Mouse (Mus musculus): Measurements from ENCODE around the gene Pank3. TPM values are rescaled to one million over a fixed set of nuclear protein-coding genes. Genes with fewer than 3 reads are reported as not detected.
"Not testable (repeated sequence)": the region's sequence is repeated elsewhere in the genome, so short reads cannot be mapped to it uniquely, and the experiment has no call there.

Pank3 gene
- polyA plus RNA-seq, 1 experiment from 2014 or later = 16.6 TPM

GRCm38 (mm10) chr11:35792800-35793199, 23.5 kb downstream of the Pank3 start:
- not testable (repeated sequence) for H3K27ac ChIP-seq (ENCODE audit: low read depth, low read length); H3K4me2 ChIP-seq (ENCODE audit: low read length); ATAC-seq; H3K36me3 ChIP-seq (ENCODE audit: control insufficient read depth, insufficient read depth, low read length); H3K4me1 ChIP-seq (ENCODE audit: control insufficient read depth, insufficient read depth, low read depth, low read length); H3K9ac ChIP-seq (ENCODE audit: low read depth, low read length); H3K27me3 ChIP-seq (replicated peaks; ENCODE audit: control insufficient read depth, insufficient read depth, low read length); H3K4me3 ChIP-seq (ENCODE audit: low read length); H3K9me3 ChIP-seq (ENCODE audit: control insufficient read depth, low read length)
- 87% methylated on average over 5 of the region's 5 CpGs for WGBS

GRCm38 (mm10) chr11:35797751-35798494, 28.6 kb downstream of the Pank3 start:
- H3K4me1 ChIP-seq (ENCODE audit: control insufficient read depth, insufficient read depth, low read depth, low read length) = peaks cover 11% of the 10 kb centered on the region
- H3K27me3 ChIP-seq (replicated peaks; ENCODE audit: control insufficient read depth, insufficient read depth, low read length) = peaks cover 4% of the 10 kb centered on the region
- H3K27ac ChIP-seq (ENCODE audit: low read depth, low read length) = peak overlapping the region; percentile 91
- no peaks in the 10 kb centered on the region for H3K36me3 ChIP-seq (ENCODE audit: control insufficient read depth, insufficient read depth, low read length)
- peak overlapping the region; percentile 54 for H3K4me2 ChIP-seq (ENCODE audit: low read length)
- H3K9me3 ChIP-seq (ENCODE audit: control insufficient read depth, low read length) = no peaks in the 10 kb centered on the region
- peak; percentile 77 for ATAC-seq
- peak overlapping the region; percentile 76 for H3K4me3 ChIP-seq (ENCODE audit: low read length)
- H3K9ac ChIP-seq (ENCODE audit: low read depth, low read length) = peak overlapping the region; percentile 83
- WGBS = 1% methylated on average over 72 of the region's 86 CpGs

- Histone ChIP-seq H3K36me3 (ENCODE audit: control insufficient read depth, insufficient read depth, low read length) (no peaks in the 10 kb centered on the region), H3K4me3 (ENCODE audit: low read length) (peak overlapping the region; percentile 76), H3K9ac (ENCODE audit: low read depth, low read length) (peak overlapping the region; percentile 83), H3K4me2 (ENCODE audit: low read length) (peak overlapping the region; percentile 54), H3K27ac (ENCODE audit: low read depth, low read length) (peak overlapping the region; percentile 91), H3K27me3 (replicated peaks; ENCODE audit: control insufficient read depth, insufficient read depth, low read length) (peaks cover 4% of the 10 kb centered on the region), H3K9me3 (ENCODE audit: control insufficient read depth, low read length) (no peaks in the 10 kb centered on the region), H3K4me1 (ENCODE audit: control insufficient read depth, insufficient read depth, low read depth, low read length) (peaks cover 11% of the 10 kb centered on the region)
- peak; percentile 97 for ATAC-seq
- under 1% methylated on average over 23 of the region's 23 CpGs for WGBS
These were observed 29.2 kb downstream of the Pank3 start for GRCm38 (mm10) chr11:35798495-35798820.

GRCm38 (mm10) chr11:35798874-35799273, 29.6 kb downstream of the Pank3 start, which contains the start of gene Fbll1:
Gene Fbll1, minus strand, starts transcription at chr11:35798884.
- peak; percentile 37; the same call in 1 of the 2 replicates for ATAC-seq

GRCm38 (mm10) chr11:35801332-35801731, 32.0 kb downstream of the Pank3 start:
- no peak for ATAC-seq
- peaks cover 2% of the 10 kb centered on the region; the same call in 1 of the 2 replicates for H3K27me3 ChIP-seq (replicated peaks; ENCODE audit: control insufficient read depth, insufficient read depth, low read length)
- H3K9ac ChIP-seq (ENCODE audit: low read depth, low read length) = no peak overlapping the region
- WGBS = 81% methylated on average over 5 of the region's 5 CpGs
- no peaks in the 10 kb centered on the region for H3K36me3 ChIP-seq (ENCODE audit: control insufficient read depth, insufficient read depth, low read length)
- no peak overlapping the region for H3K4me3 ChIP-seq (ENCODE audit: low read length)
- H3K9me3 ChIP-seq (ENCODE audit: control insufficient read depth, low read length) = no peaks in the 10 kb centered on the region
- no peak overlapping the region for H3K4me2 ChIP-seq (ENCODE audit: low read length)
- peaks cover 11% of the 10 kb centered on the region for H3K4me1 ChIP-seq (ENCODE audit: control insufficient read depth, insufficient read depth, low read depth, low read length)
- no peak overlapping the region for H3K27ac ChIP-seq (ENCODE audit: low read depth, low read length)

More at GRCm38 (mm10) chr11:35798874-35799273, 29.6 kb downstream of the Pank3 start, which contains the start of gene Fbll1:
- H3K9ac ChIP-seq (ENCODE audit: low read depth, low read length) = peak within 1 kb of the TSS; percentile 83
- peak within 1 kb of the TSS; percentile 54 for H3K4me2 ChIP-seq (ENCODE audit: low read length)
- H3K27me3 ChIP-seq (replicated peaks; ENCODE audit: control insufficient read depth, insufficient read depth, low read length) = peaks cover 4% of the 10 kb centered on the region
- H3K4me3 ChIP-seq (ENCODE audit: low read length) = peak within 1 kb of the TSS; percentile 76
- peak within 1 kb of the TSS; percentile 91 for H3K27ac ChIP-seq (ENCODE audit: low read depth, low read length)
- H3K36me3 ChIP-seq (ENCODE audit: control insufficient read depth, insufficient read depth, low read length) = no peaks in the 10 kb centered on the region
- peaks cover 11% of the 10 kb centered on the region for H3K4me1 ChIP-seq (ENCODE audit: control insufficient read depth, insufficient read depth, low read depth, low read length)
- H3K9me3 ChIP-seq (ENCODE audit: control insufficient read depth, low read length) = no peaks in the 10 kb centered on the region
- WGBS = 5% methylated on average over 11 of the region's 11 CpGs

- H3K4me3 ChIP-seq (ENCODE audit: low read length) = no peak overlapping the region
- no peak for ATAC-seq
- WGBS = 84% methylated on average over 10 of the region's 10 CpGs
- H3K27ac ChIP-seq (ENCODE audit: low read depth, low read length) = no peak overlapping the region
- H3K9ac ChIP-seq (ENCODE audit: low read depth, low read length) = no peak overlapping the region
- H3K36me3 ChIP-seq (ENCODE audit: control insufficient read depth, insufficient read depth, low read length) = peaks cover 59% of the 10 kb centered on the region
- H3K9me3 ChIP-seq (ENCODE audit: control insufficient read depth, low read length) = no peaks in the 10 kb centered on the region
- H3K27me3 ChIP-seq (replicated peaks; ENCODE audit: control insufficient read depth, insufficient read depth, low read length) = no peaks in the 10 kb centered on the region
- no peaks in the 10 kb centered on the region for H3K4me1 ChIP-seq (ENCODE audit: control insufficient read depth, insufficient read depth, low read depth, low read length)
- H3K4me2 ChIP-seq (ENCODE audit: low read length) = no peak overlapping the region
These were observed 42.2 kb downstream of the Pank3 start for GRCm38 (mm10) chr11:35811458-35811857.

GRCm38 (mm10) chr11:35816316-35816715, 47.0 kb downstream of the Pank3 start:
- Histone ChIP-seq H3K36me3 (ENCODE audit: control insufficient read depth, insufficient read depth, low read length) (peaks cover 59% of the 10 kb centered on the region), H3K27ac (ENCODE audit: low read depth, low read length) (no peak overlapping the region), H3K4me3 (ENCODE audit: low read length) (no peak overlapping the region), H3K9me3 (ENCODE audit: control insufficient read depth, low read length) (no peaks in the 10 kb centered on the region), H3K9ac (ENCODE audit: low read depth, low read length) (no peak overlapping the region), H3K4me2 (ENCODE audit: low read length) (no peak overlapping the region), H3K4me1 (ENCODE audit: control insufficient read depth, insufficient read depth, low read depth, low read length) (no peaks in the 10 kb centered on the region), H3K27me3 (replicated peaks; ENCODE audit: control insufficient read depth, insufficient read depth, low read length) (no peaks in the 10 kb centered on the region)
- WGBS = 94% methylated on average over 12 of the region's 12 CpGs
- ATAC-seq = no peak

- Histone ChIP-seq H3K36me3 (ENCODE audit: control insufficient read depth, insufficient read depth, low read length) (peaks cover 41% of the 10 kb centered on the region), H3K27me3 (replicated peaks; ENCODE audit: control insufficient read depth, insufficient read depth, low read length) (no peaks in the 10 kb centered on the region), H3K9ac (ENCODE audit: low read depth, low read length) (no peak overlapping the region), H3K4me1 (ENCODE audit: control insufficient read depth, insufficient read depth, low read depth, low read length) (peaks cover 4% of the 10 kb centered on the region), H3K4me3 (ENCODE audit: low read length) (no peak overlapping the region), H3K9me3 (ENCODE audit: control insufficient read depth, low read length) (no peaks in the 10 kb centered on the region), H3K4me2 (ENCODE audit: low read length) (no peak overlapping the region), H3K27ac (ENCODE audit: low read depth, low read length) (no peak overlapping the region)
- WGBS = 97% methylated on average over 6 of the region's 6 CpGs
- ATAC-seq = no peak
These were observed 58.4 kb downstream of the Pank3 start for GRCm38 (mm10) chr11:35827714-35828113.

- no peaks in the 10 kb centered on the region for H3K9me3 ChIP-seq (ENCODE audit: control insufficient read depth, low read length)
- no peak overlapping the region for H3K4me3 ChIP-seq (ENCODE audit: low read length)
- no peaks in the 10 kb centered on the region for H3K27me3 ChIP-seq (replicated peaks; ENCODE audit: control insufficient read depth, insufficient read depth, low read length)
- H3K27ac ChIP-seq (ENCODE audit: low read depth, low read length) = no peak overlapping the region
- ATAC-seq = no peak
- H3K36me3 ChIP-seq (ENCODE audit: control insufficient read depth, insufficient read depth, low read length) = peaks cover 17% of the 10 kb centered on the region
- H3K4me1 ChIP-seq (ENCODE audit: control insufficient read depth, insufficient read depth, low read depth, low read length) = peaks cover 15% of the 10 kb centered on the region
- no peak overlapping the region for H3K4me2 ChIP-seq (ENCODE audit: low read length)
- WGBS = 86% methylated on average over 4 of the region's 4 CpGs
- no peak overlapping the region for H3K9ac ChIP-seq (ENCODE audit: low read depth, low read length)
These were observed 62.9 kb downstream of the Pank3 start for GRCm38 (mm10) chr11:35832139-35832538.

Data from hindbrain, embryonic 16.5 days (tissue).